Mouse (Mus musculus) lung, postnatal 0 days (tissue): Measurements from ENCODE around the gene Nrxn3. TPM values are rescaled to one million over a fixed set of nuclear protein-coding genes. Genes with fewer than 3 reads are reported as not detected.

Source experiments
- ATAC-seq: fragments of 200-750 bp; cut with Nextera tagmentation; 2 replicates; pipeline ENCODE4 v1.8.0; 2017; ENCODE audit warnings: moderate library complexity
- DNase-seq: peaks from one replicate; pipeline ENCODE4 v3.0.0-alpha.2; 2016; ENCODE audit warnings: low spot score
- H3K27ac ChIP-seq: fragments of 300-500 bp; sonication (generic); 2 replicates; pipeline ENCODE4 v1.5.1; 2014; ENCODE audit warnings: antibody characterized with exemption, mild to moderate bottlenecking, low read length, mixed read lengths
- H3K27me3 ChIP-seq: fragments of 300-500 bp; sonication (generic); replicated peaks from 2 replicates; pipeline ENCODE4 v1.6.1; 2014; ENCODE audit warnings: low read length, mixed read lengths; ENCODE audit not compliant: insufficient read depth
- H3K36me3 ChIP-seq: fragments of 300-500 bp; sonication (generic); 2 replicates; pipeline ENCODE4 v1.6.1; 2014; ENCODE audit warnings: low read length, mixed read lengths; ENCODE audit not compliant: insufficient read depth
- H3K4me1 ChIP-seq: fragments of 300-500 bp; sonication (generic); 2 replicates; pipeline ENCODE4 v1.6.1; 2014; ENCODE audit warnings: antibody characterized with exemption, low read depth, low read length, mixed read lengths; ENCODE audit not compliant: insufficient read depth
- H3K4me2 ChIP-seq: fragments of 300-500 bp; sonication (generic); replicated peaks from 2 replicates; pipeline ENCODE4 v1.6.1; 2014; ENCODE audit warnings: low read depth, mild to moderate bottlenecking, low read length, moderate library complexity, mixed read lengths
- H3K4me3 ChIP-seq: fragments of 300-500 bp; sonication (generic); 2 replicates; pipeline ENCODE4 v1.5.1; 2014; ENCODE audit warnings: low read depth, low read length
- H3K9ac ChIP-seq: fragments of 300-500 bp; sonication (generic); replicated peaks from 2 replicates; pipeline ENCODE4 v1.6.1; 2014; ENCODE audit warnings: low read depth, mild to moderate bottlenecking
- H3K9me3 ChIP-seq: fragments of 300-500 bp; sonication (generic); 2 replicates; pipeline ENCODE4 v1.6.1; 2016; ENCODE audit warnings: low read length, mixed read lengths
- CTCF ChIP-seq: IDR thresholded peaks from 2 replicates; pipeline ENCODE4 v1.5.1; 2016; ENCODE audit warnings: antibody characterized with exemption, mild to moderate bottlenecking
- EP300 ChIP-seq: IDR thresholded peaks from 2 replicates; pipeline ENCODE4 v1.6.1; 2016; ENCODE audit warnings: antibody characterized with exemption, mild to moderate bottlenecking, control low read depth
- WGBS: fragments of 180-500 bp; shearing (Covaris S2); extraction: QIAGEN DNeasy Blood & Tissue Kit; methylation state at CpG from one replicate; pipeline ENCODE4 v1.1.7; 2014; 5-methylcytosine and 5-hydroxymethylcytosine counted together
- polyA plus RNA-seq: library from polyadenylated mRNA; unstranded; fragments of >200 nt; fragmentation: Nextera tagmentation; extraction: Ambion mirVana; gene quantifications from 2 replicates; pipeline ENCODE4 v1.2.1, GENCODE M21; 2015

Gene Nrxn3
- polyA plus RNA-seq, 1 experiment from 2014 or later: 2.1 TPM

DNA sequence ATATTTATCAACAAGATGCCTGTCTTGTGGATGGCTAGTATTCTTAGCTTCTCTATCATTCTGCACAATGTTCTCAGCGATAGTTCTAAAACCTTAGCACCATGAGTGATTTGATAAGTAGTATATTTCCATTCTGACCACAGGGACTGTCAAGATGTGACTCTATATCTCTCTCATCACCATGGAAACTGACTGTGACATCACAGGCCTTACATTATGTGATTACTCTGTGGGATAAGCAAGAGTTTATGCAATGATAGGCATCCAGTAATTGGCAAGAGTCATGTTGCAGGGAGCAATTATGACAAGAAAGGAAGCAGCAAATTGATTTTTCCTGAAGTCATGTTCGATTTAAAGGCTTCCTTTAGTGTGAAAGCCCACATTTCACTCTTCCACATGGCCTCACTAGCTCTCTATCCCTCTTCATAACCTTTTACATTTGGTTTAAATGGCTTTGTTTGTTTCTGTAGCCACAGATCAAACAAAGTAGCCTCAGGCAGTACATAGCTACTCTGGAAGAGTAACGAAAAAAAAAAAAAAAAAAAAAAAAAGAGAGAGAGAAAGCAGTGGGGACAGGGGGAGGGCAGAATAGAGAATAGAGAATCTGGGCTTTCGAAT is 532.7 kb downstream of the Nrxn3 start:
- no peak for TF ChIP-seq CTCF
- TF ChIP-seq EP300: no peak
- DNase-seq: no peak
- Histone ChIP-seq H3K4me3 (no peak overlapping the region), H3K9me3 (no peaks in the 10 kb centered on the region), H3K36me3 (no peaks in the 10 kb centered on the region), H3K4me1 (no peaks in the 10 kb centered on the region), H3K9ac (no peak overlapping the region), H3K4me2 (no peak overlapping the region), H3K27me3 (no peaks in the 10 kb centered on the region), H3K27ac (no peak overlapping the region)
- WGBS: 56% methylated on average over 4 of the region's 4 CpGs
- no peak for ATAC-seq

DNA sequence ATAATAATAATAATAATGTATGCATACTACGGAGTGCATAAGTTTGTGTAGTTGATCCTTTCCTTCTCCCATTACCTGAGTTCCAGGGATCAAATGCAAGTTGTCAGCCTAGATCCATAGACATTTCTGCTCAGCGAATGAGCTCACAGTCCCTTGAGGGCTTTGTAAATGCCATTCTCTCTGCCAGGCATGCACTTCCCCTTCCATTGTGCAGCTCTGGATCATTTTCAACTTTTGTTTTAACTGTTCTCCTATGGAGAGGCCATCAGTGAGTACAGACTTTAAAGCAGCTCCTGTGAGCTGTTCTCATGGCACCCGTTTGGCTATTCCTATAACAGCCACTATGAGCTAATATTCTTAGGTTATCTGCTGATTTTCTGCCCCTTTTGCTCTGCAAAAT is 536.2 kb downstream of the Nrxn3 start:
- no peak for ATAC-seq
- DNase-seq: no peak
- Histone ChIP-seq H3K9ac (no peak overlapping the region), H3K27me3 (no peaks in the 10 kb centered on the region), H3K9me3 (no peaks in the 10 kb centered on the region), H3K27ac (no peak overlapping the region), H3K4me2 (no peak overlapping the region), H3K4me3 (no peak overlapping the region), H3K36me3 (no peaks in the 10 kb centered on the region), H3K4me1 (no peaks in the 10 kb centered on the region)
- no peak for TF ChIP-seq EP300
- TF ChIP-seq CTCF: no peak
- WGBS: 81% methylated on average over 3 of the region's 3 CpGs

DNA sequence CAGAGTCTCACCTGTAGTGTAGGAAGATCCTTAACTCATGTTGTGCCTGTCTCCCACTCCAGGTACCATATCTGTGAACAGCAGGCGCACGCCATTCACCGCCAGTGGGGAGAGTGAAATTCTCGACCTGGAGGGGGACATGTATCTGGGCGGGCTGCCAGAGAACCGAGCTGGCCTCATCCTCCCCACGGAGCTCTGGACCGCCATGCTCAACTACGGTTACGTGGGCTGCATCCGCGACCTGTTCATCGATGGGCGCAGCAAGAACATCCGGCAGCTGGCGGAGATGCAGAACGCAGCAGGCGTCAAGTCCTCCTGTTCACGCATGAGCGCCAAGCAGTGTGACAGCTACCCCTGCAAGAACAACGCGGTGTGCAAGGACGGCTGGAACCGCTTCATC is 537.4 kb downstream of the Nrxn3 start:
- Histone ChIP-seq H3K4me3 (no peak overlapping the region), H3K9ac (no peak overlapping the region), H3K4me1 (no peaks in the 10 kb centered on the region), H3K27me3 (no peaks in the 10 kb centered on the region), H3K27ac (no peak overlapping the region), H3K36me3 (no peaks in the 10 kb centered on the region), H3K4me2 (no peak overlapping the region), H3K9me3 (no peaks in the 10 kb centered on the region)
- 87% methylated on average over 24 of the region's 24 CpGs for WGBS
- ATAC-seq (no peak), DNase-seq (no peak)
- TF ChIP-seq CTCF (no peak), EP300 (no peak)

DNA sequence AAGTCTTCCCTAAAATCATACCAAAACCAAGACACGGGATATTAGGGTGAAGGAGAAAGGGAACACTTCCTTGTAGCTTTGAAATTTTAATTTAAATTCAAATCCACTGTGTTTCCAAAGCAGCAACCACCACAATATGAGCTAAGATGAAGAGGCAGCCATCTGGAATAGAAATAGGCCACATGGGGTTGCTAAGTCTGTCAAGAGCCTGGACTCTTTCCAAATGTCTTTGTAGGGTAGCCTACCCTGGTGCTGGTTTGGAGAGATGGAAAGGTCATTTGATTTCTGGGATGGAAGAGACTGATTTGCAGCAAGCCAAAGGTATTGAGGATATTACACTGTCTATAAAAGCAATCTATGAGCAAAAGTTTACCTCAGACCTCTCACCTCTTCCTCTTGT is 539.6 kb downstream of the Nrxn3 start:
- Histone ChIP-seq H3K4me2 (no peak overlapping the region), H3K4me1 (no peaks in the 10 kb centered on the region), H3K9me3 (no peaks in the 10 kb centered on the region), H3K36me3 (no peaks in the 10 kb centered on the region), H3K27ac (no peak overlapping the region), H3K4me3 (no peak overlapping the region), H3K27me3 (no peaks in the 10 kb centered on the region), H3K9ac (no peak overlapping the region)
- 70% methylated on average over 1 of the region's 1 CpGs for WGBS
- no peak for DNase-seq
- no peak for ATAC-seq
- TF ChIP-seq EP300 (no peak), CTCF (no peak)

DNA sequence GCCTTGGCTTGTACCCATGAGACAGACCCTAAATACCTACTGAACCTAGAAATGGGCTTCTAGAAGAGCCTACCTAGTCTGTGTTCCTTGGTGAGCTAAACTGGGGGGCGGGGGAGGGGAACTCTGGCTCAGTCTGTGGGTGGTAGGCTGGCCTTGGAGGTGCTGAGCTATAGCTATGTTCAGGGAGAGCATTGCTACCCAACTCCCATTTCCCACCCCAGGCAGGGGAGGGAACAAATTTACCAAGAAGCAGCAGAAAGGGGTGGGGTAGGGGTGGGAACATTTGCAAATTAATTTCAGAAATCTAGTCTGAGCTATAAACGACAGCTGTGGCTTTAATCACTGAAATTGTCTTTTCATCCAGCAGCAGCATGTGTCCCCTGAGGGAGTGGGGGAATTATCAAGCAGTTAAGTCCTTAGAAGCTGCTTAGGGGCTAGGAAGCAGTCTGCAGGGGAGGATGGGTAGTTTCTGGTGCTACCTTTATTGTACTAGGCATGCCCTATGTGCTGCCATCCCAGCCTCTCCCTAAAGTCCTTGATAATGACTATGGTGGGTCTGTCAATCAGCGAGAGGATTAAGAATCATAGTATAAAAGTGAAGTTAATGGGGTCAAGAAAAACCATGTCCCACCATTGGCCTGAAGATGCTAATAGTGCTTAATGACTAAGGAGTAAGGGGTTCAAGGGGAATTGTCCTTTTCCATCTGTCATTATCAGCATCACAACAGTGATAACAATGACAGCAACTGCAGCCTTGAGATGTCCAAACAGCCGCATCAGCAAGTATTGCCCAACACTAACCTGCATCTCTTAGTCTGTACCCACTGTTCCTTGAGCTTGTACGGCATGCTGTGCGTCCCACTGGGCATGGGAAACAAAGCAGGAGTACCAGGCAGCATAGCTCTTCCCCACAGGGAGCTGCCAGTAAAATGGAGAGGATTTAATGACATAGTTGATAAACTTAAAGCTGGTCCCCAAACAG is 560.0 kb downstream of the Nrxn3 start:
- no peak for ATAC-seq
- no peaks in the 10 kb centered on the region for H3K36me3 ChIP-seq

DNA sequence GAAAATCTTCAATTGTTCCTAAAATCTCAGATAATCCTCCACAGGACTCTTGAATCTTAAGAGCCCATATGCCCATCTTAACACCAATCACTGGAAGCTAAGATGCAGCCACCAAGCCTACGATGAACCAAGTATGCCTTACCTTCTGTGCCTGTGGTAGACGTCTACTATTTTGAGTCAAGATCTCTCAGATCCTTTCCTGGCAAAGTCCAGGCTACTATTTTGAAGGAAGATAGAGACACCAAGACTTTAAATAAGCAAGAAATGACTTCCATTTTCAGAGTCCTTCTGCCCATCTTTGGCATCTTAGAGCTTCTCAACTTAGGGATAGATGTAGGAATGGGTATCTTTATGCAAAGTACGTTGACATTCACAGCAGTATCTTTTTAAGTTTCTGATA is 561.7 kb downstream of the Nrxn3 start:
- Histone ChIP-seq H3K9me3 (no peaks in the 10 kb centered on the region), H3K27ac (no peak overlapping the region), H3K4me2 (no peak overlapping the region), H3K9ac (no peak overlapping the region), H3K4me1 (no peaks in the 10 kb centered on the region), H3K4me3 (no peak overlapping the region), H3K36me3 (no peaks in the 10 kb centered on the region), H3K27me3 (no peaks in the 10 kb centered on the region)
- WGBS: 83% methylated on average over 3 of the region's 3 CpGs
- TF ChIP-seq EP300: no peak
- TF ChIP-seq CTCF: no peak
- no peak for ATAC-seq
- DNase-seq: no peak

More for the DNA sequence above, 560.0 kb downstream of the Nrxn3 start:
- Histone ChIP-seq H3K9ac (no peak overlapping the region), H3K27ac (no peak overlapping the region), H3K4me3 (no peak overlapping the region), H3K27me3 (no peaks in the 10 kb centered on the region), H3K4me1 (no peaks in the 10 kb centered on the region), H3K4me2 (no peak overlapping the region), H3K9me3 (no peaks in the 10 kb centered on the region)
- 70% methylated on average over 6 of the region's 6 CpGs for WGBS
- no peak for DNase-seq
- TF ChIP-seq CTCF (no peak), EP300 (no peak)
